Mouse (Mus musculus): ENCODE measurements at regions not wholly inside any gene's neighbourhood (a gene's known extent, or its start where the extent isn't known, plus 50 kb on each side); places are given as distances from the start of the nearest gene placed in this dataset.

GRCm38 (mm10) chr14:46639116-46639826 is 121.1 kb upstream of the Cdkn3 start:
- no peak for DNase-seq (ENCODE audit: low spot score)

- no peak for DNase-seq (ENCODE audit: low spot score)
These were observed 121.8 kb upstream of the Cdkn3 start for GRCm38 (mm10) chr14:46638516-46638915.

GRCm38 (mm10) chr14:46637240-46637639 is 123.1 kb upstream of the Cdkn3 start:
- DNase-seq (ENCODE audit: low spot score), result no peak

GRCm38 (mm10) chr14:46636364-46636763 is 124.0 kb upstream of the Cdkn3 start:
- DNase-seq (ENCODE audit: low spot score), result peak; percentile 48

GRCm38 (mm10) chr14:46635322-46635721 is 125.0 kb upstream of the Cdkn3 start:
- peak; percentile 65 for DNase-seq (ENCODE audit: low spot score)

- DNase-seq (ENCODE audit: low spot score), result no peak
These were observed 125.6 kb upstream of the Cdkn3 start for GRCm38 (mm10) chr14:46634656-46635244.

GRCm38 (mm10) chr14:46634251-46634650 is 126.1 kb upstream of the Cdkn3 start:
- DNase-seq (ENCODE audit: low spot score), result no peak

GRCm38 (mm10) chr14:46627690-46628089 is 132.7 kb upstream of the Cdkn3 start:
- no peak for DNase-seq (ENCODE audit: low spot score)

- DNase-seq (ENCODE audit: low spot score), result no peak
These were observed 134.6 kb upstream of the Cdkn3 start for GRCm38 (mm10) chr14:46625760-46626159.

- DNase-seq (ENCODE audit: low spot score), result no peak
These were observed 136.7 kb upstream of the Cdkn3 start for GRCm38 (mm10) chr14:46623645-46624044.

GRCm38 (mm10) chr14:46616030-46616429 is 144.3 kb upstream of the Cdkn3 start:
- DNase-seq (ENCODE audit: low spot score), result no peak

GRCm38 (mm10) chr14:46614936-46615335 is 145.4 kb upstream of the Cdkn3 start:
- DNase-seq (ENCODE audit: low spot score), result no peak

GRCm38 (mm10) chr14:46613748-46614147 is 146.6 kb upstream of the Cdkn3 start:
- no peak for DNase-seq (ENCODE audit: low spot score)

GRCm38 (mm10) chr14:46613211-46613610 is 147.1 kb upstream of the Cdkn3 start:
- DNase-seq (ENCODE audit: low spot score), result no peak

GRCm38 (mm10) chr14:46612584-46612983 is 147.8 kb upstream of the Cdkn3 start:
- DNase-seq (ENCODE audit: low spot score), result no peak

GRCm38 (mm10) chr14:46610926-46611325 is 149.4 kb upstream of the Cdkn3 start:
- no peak for DNase-seq (ENCODE audit: low spot score)

GRCm38 (mm10) chr14:46610226-46610855 is 150.0 kb upstream of the Cdkn3 start:
- no peak for DNase-seq (ENCODE audit: low spot score)

GRCm38 (mm10) chr14:46606694-46607093 is 153.6 kb upstream of the Cdkn3 start:
- no peak for DNase-seq (ENCODE audit: low spot score)

- no peak for DNase-seq (ENCODE audit: low spot score)
These were observed 154.3 kb upstream of the Cdkn3 start for GRCm38 (mm10) chr14:46606037-46606436.

- DNase-seq (ENCODE audit: low spot score), result no peak
These were observed 155.3 kb upstream of the Cdkn3 start for GRCm38 (mm10) chr14:46604886-46605531.

- DNase-seq (ENCODE audit: low spot score), result no peak
These were observed 156.0 kb upstream of the Cdkn3 start for GRCm38 (mm10) chr14:46604156-46604885.

Data from gastrocnemius, adult 18-20 months (tissue).